Mouse (Mus musculus) liver, postnatal 0 days (tissue): Measurements from ENCODE around the gene Myl4.

Experiments used
- CTCF ChIP-seq: sonication (generic); IDR thresholded peaks from 2 replicates; pipeline ENCODE4 v1.5.1; 2016; ENCODE audit warnings: antibody characterized with exemption, low read depth
- EP300 ChIP-seq: IDR thresholded peaks from 2 replicates; pipeline ENCODE4 v1.6.1; 2016; ENCODE audit warnings: antibody characterized with exemption, low read depth, mild to moderate bottlenecking

- TF ChIP-seq CTCF (no peak), EP300 (peak; percentile 40; the same call in 1 of the 2 replicates)
These were observed 41.8 kb downstream of the Myl4 start for GRCm38 (mm10) chr11:104592066-104592835.
